Mouse (Mus musculus): ENCODE data around the gene Iqsec2. TPM values are rescaled to one million over a fixed set of nuclear protein-coding genes. Genes with fewer than 3 reads are reported as not detected.
A peak's percentile ranks its signal among the peaks of the same experiment; 100 is the strongest.
"Not testable (repeated sequence)": the region's sequence is repeated elsewhere in the genome, so short reads cannot be mapped to it uniquely, and the experiment has no call there.

Gene Iqsec2
- total RNA-seq, 4 experiments from 2014 or later = 13.0 to 24.4 (median 16.3) TPM

- peak; percentile 33 to 52 for DNase-seq (ENCODE audit: low spot score in 2 of 2)
These were observed 34.9 kb downstream of the Iqsec2 start for GRCm38 (mm10) chrX:152178843-152179545.

DNA sequence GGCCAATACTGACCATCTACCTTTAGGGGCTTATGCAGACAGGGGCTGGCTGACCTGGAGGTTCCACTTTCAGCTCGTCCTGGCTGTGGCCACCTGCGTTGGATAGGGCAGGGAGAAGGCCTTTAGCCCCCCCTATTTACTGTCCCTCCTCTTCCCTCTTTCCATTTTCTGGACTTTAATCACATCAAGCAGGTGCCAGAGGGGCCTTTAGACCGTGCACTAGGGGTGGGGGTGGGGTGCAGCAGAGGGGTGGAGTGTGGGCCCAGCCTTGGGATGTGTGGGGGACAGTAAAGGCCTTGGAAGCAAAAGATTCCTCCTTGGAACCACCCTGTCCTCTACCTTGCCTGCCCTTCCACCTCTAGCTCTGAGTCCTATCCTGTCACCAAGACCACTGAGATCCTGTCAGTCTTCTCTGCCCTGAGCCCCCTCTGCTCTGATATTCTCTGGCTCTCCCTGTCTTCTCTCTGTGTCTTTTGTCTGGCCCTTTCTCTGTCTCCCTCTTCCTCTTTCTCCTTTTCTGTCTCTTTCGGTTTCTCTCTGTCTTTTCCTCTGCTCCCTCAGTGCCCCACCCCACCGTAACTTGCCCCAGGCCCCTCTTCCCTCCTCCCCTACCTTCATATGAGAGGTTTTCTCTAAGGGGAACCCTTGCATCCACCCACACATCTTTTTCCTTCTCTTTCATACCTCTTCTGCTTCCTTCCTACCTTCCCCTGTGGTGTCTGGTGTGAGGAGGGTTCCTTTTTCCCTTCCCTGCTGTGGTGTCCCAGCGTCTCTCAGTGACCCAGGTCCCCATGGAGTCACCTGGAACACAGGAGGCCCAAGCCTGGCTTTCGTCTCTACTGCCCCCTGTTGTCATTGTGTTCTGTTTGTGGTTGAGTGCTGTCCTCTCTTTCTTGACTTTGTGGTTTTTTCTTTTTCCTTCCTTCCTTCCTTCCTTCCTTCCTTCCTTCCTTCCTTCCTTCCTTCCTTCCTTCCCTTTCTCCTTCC, 35.9 kb downstream of the Iqsec2 start:
- DNase-seq (ENCODE audit: low spot score in 2 of 2) = no peak

DNA sequence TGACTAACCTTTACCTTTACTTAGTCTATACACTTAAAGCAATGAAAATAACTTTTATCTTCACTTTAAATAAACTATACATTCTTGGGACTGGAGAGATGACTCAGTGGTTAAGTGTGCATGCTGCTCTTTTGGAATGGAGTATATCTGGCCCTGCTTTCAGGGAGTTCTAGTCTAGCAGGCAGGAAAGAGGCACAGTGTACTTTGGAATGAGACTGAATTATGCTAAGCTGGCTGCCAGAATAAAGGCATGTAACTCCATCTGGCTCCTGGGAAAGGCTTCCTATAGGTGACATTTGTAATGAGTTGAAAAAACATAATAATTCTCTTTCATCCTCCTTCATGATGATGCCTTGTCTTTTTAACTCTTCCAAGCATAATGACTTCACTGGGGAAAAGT, 43.1 kb downstream of the Iqsec2 start:
- no peak for DNase-seq (ENCODE audit: low spot score in 2 of 2)

GRCm38 (mm10) chrX:152191266-152191665, 47.2 kb downstream of the Iqsec2 start:
- DNase-seq (ENCODE audit: low spot score in 2 of 2) = no peak

GRCm38 (mm10) chrX:152197814-152198648, 54.0 kb downstream of the Iqsec2 start:
- no peak for DNase-seq (ENCODE audit: low spot score in 2 of 2)

DNA sequence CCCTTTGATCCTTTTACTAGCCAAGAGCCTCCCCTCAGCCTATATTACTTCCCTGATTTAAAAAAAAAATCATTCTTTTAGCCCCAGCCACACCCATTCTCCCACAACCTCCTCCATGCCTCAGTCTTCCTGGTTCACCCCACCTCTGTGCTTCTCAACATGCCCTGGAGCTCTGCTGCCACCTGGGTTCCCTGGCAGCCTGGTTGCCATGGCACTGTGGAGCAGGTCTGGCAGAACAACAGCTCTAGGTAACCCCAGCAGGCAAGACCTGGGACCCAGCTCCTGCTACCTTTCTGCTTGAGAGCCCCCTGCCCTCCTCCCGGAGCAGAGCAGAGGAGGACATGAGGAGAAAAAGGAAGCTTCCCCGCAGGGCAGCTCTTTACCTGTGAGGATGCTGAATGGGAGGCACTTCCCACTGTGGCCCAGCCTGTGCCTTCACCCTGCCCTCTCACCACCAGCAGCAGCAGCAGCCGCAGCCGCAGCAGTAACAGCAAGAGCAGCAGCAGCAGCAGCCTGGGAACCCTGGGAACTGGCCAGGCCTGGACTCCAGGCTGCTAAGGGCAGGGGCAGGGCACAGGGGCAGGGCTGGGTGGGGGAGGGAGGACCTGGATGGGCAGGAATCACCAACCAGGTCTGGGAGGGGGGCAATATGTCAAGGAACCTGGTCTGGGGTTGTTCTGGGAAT, 57.8 kb downstream of the Iqsec2 start:
- DNase-seq (ENCODE audit: low spot score in 2 of 2) = no peak

DNA sequence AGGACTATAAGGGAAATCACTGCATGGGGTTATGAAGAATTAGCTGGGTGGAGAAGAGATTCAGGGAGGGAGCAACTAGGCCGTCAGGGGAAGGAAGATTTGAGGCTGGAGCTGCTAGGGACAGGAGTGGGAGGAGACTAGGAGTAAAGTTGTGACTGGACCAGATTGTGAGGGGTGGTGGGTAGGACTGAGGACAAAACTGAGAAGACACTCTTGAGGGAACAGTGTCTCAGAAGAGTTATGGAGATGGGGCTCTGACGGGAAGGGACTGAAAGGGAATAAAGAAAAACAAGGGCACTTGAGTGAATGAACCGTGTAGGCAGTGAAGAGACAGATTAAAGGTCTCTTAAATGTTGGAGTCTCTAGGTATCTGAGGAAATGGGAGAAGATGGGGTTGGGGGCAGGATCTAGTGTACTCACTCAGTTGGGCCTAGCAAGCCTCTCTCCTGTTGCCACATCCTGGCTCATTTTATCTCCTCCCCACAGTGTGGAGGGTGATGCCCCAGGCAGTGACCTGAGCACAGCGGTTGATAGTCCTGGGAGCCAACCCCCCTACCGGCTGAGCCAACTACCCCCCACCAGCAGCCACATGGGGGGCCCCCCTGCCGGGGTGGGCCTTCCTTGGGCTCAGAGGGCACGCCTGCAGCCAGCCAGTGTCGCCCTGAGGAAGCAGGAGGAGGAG, 58.5 kb downstream of the Iqsec2 start:
- no peak for DNase-seq (ENCODE audit: low spot score in 2 of 2)

GRCm38 (mm10) chrX:152203247-152203646, 59.2 kb downstream of the Iqsec2 start:
- no peak for DNase-seq (ENCODE audit: low spot score in 2 of 2)

GRCm38 (mm10) chrX:152205486-152205885, 61.4 kb downstream of the Iqsec2 start:
- DNase-seq (ENCODE audit: low spot score in 2 of 2) = no peak

DNA sequence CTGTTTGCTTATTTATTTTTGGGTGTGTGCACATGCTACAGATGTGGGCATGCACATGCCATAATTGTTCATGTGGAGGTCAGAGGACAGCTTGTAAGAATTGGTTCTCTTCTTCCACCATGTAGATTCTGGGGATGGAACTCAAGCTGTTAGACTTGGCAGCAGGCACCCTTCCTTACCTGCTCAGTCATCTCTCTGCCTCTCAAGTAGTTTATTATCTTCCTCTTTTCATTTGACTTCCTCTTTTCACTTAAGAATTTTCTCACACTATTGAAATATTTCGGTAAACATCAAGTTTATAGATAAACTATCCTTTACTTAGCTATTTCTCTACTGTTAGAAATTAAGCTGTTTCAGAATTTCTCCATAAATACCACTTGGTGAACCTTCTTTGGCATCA, 70.6 kb downstream of the Iqsec2 start:
- DNase-seq (ENCODE audit: low spot score in 2 of 2) = no peak

GRCm38 (mm10) chrX:152218529-152218928, 74.5 kb downstream of the Iqsec2 start:
- no peak for DNase-seq (ENCODE audit: low spot score in 2 of 2)

DNA sequence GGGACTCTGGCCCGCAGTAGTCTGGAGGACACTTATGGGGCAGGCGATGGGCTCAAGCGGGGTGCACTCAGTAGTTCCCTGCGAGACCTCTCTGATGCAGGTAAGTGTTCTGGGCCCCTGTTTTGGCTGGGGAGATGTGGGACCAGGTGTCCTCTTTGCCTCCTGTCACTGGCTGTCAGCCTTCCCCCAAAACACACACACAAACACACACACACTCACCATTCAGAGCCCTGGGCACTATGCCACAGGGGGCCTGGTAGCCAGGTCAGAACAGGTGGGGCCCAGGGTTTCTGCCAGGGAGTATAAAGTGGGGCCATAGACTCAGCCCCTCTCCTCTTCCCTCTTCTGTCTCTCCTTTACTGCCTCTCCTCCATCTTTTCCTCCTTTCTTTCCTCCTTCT, 77.7 kb downstream of the Iqsec2 start:
- no peak for DNase-seq (ENCODE audit: low spot score in 2 of 2)

- no peak for DNase-seq (ENCODE audit: low spot score in 2 of 2)
These were observed 78.2 kb downstream of the Iqsec2 start for GRCm38 (mm10) chrX:152222226-152222625.

- no peak for DNase-seq (ENCODE audit: low spot score in 2 of 2)
These were observed 79.2 kb downstream of the Iqsec2 start for GRCm38 (mm10) chrX:152223313-152223712.

- DNase-seq (ENCODE audit: low spot score in 2 of 2) = no peak
These were observed 80.2 kb downstream of the Iqsec2 start for GRCm38 (mm10) chrX:152224280-152224679.

DNA sequence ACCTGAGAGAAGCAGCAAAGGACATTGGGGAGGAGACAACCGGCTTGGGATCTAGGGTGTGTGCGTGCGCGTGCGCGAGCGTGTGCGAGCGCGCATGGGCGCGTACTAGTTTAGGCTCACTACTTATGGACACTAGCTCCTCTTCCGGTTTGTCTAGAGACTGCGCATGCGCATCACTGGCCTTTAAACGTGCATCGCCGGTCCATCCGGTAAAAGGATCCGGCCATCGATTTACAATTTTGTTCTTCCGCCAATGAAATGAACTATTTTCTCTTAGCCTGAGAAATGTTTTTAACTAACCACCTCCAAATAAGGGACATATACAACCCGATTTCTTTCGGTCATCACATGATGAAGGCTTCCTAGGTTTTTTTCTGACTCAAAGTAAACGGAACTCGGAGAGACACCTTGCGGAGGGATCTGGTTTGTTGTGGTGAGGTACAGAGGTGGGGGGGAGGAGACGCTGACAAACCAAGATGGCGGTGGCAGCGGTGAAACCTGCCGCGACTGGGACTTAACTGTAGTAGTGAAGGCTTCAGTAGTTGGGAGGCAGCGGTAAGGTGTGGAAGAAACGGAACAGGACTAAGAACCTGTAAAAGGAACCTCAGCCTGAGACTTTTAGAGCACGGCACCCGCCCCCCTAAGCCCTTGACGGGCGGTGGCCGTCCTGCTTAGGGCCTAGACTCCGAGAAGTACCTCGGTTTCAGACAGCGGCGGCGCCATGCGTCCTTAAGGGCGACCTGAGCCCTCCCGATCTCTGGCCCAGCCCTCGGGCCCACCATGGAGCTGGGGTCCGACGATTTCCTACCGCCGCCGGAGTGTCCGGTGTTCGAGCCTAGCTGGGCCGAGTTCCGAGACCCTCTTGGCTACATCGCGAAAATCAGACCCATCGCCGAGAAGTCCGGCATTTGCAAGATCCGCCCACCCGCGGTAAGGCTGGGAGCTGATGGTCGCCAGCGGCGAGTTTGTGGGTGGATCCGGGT, 89.0 kb downstream of the Iqsec2 start, which contains the start of gene Kdm5c:
TSS of gene Kdm5c (plus strand) at position 240 of the 983 bp plus-strand sequence.
- DNase-seq (ENCODE audit: low spot score in 2 of 2) = peak; percentile 89 to 99

DNA sequence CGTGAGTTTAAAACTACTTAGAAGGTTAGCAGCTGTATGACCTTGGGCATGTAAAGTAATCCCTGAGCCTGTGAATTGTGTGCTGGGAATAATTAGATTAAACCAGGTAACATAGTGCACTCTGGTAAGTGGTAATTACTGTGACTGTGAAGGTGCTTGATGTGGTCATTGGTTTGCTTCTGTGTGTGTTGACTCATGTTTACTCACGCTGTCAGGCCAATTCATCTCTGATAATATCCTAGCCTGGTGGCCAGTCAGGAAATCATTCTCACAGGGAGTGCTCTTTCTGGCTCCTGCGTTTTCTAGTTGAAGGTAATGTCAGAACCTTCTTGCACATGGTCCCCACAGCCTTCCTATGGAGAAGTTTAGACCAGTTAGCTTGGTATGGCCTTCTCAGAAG, 90.1 kb downstream of the Iqsec2 start:
- DNase-seq (ENCODE audit: low spot score in 2 of 2) = no peak

GRCm38 (mm10) chrX:152235758-152236157, 91.7 kb downstream of the Iqsec2 start:
- DNase-seq (ENCODE audit: low spot score in 2 of 2) = no peak

DNA sequence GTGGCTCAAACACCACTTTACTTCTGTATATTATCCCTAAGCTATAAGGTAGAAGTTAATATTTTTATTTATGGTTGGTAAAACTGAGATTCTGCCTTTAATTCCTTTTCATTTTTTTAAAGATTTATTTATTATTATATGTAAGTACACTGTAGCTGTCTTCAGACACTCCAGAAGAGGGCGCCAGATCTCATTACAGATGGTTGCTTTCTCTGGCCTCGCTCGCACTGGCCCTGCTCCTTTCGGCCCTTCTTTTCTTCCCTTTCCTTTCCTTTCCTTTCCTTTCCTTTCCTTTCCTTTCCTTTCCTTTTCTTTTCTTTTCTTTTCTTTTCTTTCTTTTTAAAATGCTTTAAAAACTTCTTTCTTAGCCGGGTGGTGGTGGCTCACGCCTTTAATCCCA, 99.1 kb downstream of the Iqsec2 start:
- not testable (repeated sequence) for DNase-seq (ENCODE audit: low spot score in 2 of 2)

Data from gastrocnemius, adult 8-10 months (tissue).